Mouse (Mus musculus) central nervous system, embryonic 14 days (tissue): Measurements from ENCODE around the gene Mybpc3. TPM values are rescaled to one million over a fixed set of nuclear protein-coding genes. Genes with fewer than 3 reads are reported as not detected.

ENCODE experiments used
- polyA plus RNA-seq: library from polyadenylated mRNA; depleted of rRNA; stranded (reverse); fragments of >200 nt; gene quantifications from 2 replicates; pipeline ENCODE4 v1.2.3, GENCODE M21; 2012; rRNA removed

The Mybpc3 gene
- polyA plus RNA-seq, result 0.02 and 0.08 TPM in 2 replicates

DNA sequence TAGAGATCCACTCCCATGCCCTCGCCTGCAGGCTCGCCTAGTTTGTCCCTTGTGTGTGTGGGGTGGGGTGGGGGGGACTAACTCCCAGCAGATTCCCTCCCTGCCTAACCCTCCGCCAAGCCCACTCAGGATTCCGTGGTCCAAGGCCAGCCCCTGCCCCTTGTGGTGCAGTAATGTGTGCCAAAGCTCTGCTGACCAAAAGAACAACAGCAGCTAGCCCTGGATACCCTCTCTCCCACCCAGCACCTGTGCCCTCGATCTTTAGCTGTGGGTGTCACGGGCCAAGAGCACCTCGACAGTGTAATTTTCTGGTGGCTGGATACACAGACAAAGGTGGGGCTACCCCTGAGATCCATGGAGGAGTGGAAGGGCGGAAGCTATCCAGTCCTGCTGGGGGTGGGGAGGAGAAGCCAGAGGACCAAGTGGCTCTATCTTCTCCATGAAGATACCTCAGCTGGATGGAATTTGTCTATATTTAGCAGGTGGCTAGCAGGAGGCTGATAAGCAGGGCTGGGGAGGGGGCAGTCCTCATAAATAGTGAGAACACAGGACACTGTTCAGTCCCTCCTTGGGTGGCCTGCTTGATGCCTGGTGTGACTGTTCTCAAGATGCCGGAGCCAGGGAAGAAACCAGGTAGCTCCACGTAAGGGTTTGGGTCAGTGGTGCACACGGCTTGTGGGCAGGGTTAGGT lies at the start of gene Mybpc3:
TSS of gene Mybpc3 (plus strand) at position 560 of the 691 bp plus-strand sequence.

DNA sequence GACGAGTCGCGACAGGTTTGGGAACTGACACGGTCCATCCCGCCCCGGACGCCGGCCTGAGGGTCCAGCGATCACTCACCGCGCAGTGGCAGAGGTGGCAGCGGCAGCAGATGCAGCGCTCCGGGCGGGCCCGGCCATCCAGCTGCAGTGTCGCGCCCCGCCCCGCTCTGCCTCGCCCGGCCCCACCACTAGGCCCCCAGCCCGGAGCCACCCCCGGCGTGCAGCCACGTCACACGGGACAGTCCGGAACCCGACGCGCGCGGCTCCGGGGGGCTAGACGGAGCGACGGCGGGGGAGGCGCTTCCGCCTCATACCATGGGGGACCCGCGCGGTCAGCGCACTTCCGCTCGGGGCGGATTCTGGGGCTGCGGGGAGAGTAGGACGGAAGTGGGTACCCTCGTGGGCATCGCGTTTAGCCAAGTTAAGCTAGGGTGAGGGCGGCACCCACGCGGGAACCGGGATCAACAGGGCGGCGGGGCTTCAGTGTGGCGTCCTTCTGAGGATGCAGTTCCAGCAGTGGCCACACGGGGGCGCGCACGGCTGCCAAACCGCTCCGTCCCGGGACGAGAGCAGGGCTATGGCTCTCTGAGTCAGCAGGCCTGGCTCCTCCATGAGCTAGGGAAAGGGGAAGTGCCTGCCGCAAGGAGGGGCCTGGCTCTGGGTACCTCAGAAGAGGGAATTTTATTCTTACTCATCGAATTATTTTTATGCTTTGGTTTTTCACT lies 47.7 kb upstream of the Mybpc3 start, which contains the start of gene Slc39a13:
TSS of gene Slc39a13 (minus strand) at position 342 of the 725 bp plus-strand sequence.

DNA sequence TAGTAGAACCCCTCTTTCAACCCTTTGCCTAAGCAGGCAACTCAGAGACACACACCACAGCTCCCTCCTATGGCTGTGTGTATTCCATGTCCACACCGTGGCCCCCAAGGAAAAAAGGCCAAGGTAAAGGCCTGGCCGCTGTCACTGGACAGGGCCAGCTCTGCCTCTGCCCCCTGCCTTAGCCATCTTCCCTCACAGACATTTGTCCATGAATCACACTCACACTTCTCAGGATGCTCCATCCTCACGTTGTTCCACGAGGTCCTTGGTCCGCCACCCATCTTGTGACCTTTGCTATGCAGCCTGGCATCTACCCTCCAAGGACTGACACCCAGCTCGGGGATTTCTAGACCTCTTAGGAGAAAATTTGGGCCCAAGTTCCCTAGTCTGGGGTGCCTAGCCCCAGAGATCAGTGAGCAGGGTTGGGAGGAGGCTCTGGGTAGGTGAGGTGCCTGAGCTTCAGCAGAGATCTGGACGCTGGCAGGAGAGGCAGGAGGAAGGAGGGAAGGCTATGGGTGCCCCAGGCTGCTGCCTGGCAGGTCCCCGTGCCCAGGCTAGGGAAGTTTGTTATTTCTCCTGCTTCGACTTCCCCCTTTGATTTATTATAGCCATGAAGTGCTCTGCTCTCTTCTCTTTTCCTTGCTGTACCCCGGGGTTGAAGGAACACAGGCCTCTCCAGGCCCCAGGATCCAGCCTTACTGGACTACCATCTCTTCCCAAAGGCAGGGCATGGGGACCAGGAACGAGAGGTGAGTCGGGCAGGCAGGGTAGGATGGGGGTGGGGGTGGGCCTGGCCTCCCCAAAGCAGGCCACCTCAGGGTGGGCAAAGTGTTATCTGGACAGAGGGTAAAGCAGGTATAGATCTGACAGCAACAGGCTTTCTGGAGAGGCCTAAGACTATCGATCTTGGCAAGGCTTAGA lies 35.9 kb upstream of the Mybpc3 start, which contains the start of gene Spi1:
TSS of gene Spi1 (plus strand) at position 616 of the 921 bp plus-strand sequence.

DNA sequence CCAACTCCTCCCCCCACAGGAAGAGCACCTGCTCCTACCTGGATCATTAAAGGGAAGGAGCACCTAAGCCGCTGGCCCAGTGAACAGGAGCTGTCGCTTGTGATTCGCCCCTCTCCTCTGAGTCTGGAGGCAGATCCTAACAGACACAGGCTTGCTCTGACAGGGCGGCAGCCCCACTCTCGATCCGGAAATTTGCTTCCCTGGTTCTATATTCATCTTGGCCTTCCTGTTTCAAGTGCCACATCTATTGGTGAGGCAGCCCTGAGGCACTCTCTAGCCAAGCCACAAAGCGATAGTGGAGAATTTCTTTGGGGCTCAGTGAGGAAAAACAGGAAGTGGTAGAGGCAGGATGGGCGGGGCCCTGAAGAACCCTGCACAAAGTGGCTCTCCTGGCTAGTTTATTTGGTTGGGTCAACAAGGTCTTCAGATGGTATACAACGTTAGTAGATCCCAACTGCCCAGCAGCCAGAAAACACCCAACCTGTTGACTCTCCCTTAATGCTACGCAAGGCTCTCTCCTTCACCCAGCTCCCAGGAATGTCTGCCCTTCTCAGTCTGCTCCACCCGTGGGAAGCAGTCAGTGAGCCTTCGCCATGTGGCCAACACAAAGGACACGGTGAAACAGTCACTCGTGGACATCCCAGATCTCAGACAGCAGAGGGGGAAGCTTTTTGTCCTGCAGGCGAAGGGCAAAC lies 65.9 kb downstream of the Mybpc3 start, which contains the start of gene Madd:
TSS of gene Madd (minus strand) at position 127 of the 695 bp plus-strand sequence.

Other genes with a start within 250 kb of the Mybpc3 start
- gene C1qtnf4, start 232.3 kb upstream of the Mybpc3 start, polyA plus RNA-seq, result 106 and 128 TPM in 2 replicates
- 36.8 and 41.3 TPM in 2 replicates for gene Kbtbd4, start 213.4 kb upstream of the Mybpc3 start, polyA plus RNA-seq
- 166 and 176 TPM in 2 replicates for gene Ndufs3, start 213.3 kb upstream of the Mybpc3 start, polyA plus RNA-seq
- 105 and 120 TPM in 2 replicates for gene Celf1, start 177.8 kb upstream of the Mybpc3 start, polyA plus RNA-seq
- gene Rapsn, start 82.5 kb upstream of the Mybpc3 start, polyA plus RNA-seq, result 0.87 and 3.8 TPM in 2 replicates
- gene Psmc3, start 64.1 kb upstream of the Mybpc3 start, polyA plus RNA-seq, result 189 and 195 TPM in 2 replicates
- 50.2 and 64.7 TPM in 2 replicates for gene Slc39a13, start 47.7 kb upstream of the Mybpc3 start, polyA plus RNA-seq
- 6.7 and 6.9 TPM in 2 replicates for gene Spi1, start 35.8 kb upstream of the Mybpc3 start, polyA plus RNA-seq
- 89.0 and 90.3 TPM in 2 replicates for gene Madd, start 65.7 kb downstream of the Mybpc3 start, polyA plus RNA-seq
- 3.2 and 3.6 TPM in 2 replicates for gene Nr1h3, start 84.7 kb downstream of the Mybpc3 start, polyA plus RNA-seq
- 35.3 and 36.3 TPM in 2 replicates for gene Acp2, start 84.7 kb downstream of the Mybpc3 start, polyA plus RNA-seq
- gene Ddb2, start 118.8 kb downstream of the Mybpc3 start, polyA plus RNA-seq, result 34.6 and 36.6 TPM in 2 replicates
- gene Pacsin3, start 137.8 kb downstream of the Mybpc3 start, polyA plus RNA-seq, result 27.3 and 34.3 TPM in 2 replicates
- 37.8 and 40.4 TPM in 2 replicates for gene Arfgap2, start 146.8 kb downstream of the Mybpc3 start, polyA plus RNA-seq